Mouse (Mus musculus) CH12.LX (cell line): ENCODE results near the gene Gm2a.

Experiments
- BHLHE40 ChIP-seq: IDR thresholded peaks from 2 replicates; pipeline ENCODE4 v1.6.1; 2011; ENCODE audit warnings: mild to moderate bottlenecking, low read depth, low read length, improper control_type of control experiment
- CHD1 ChIP-seq: IDR thresholded peaks from 2 replicates; pipeline ENCODE4 v1.6.1; 2012; ENCODE audit warnings: low read depth, low read length, improper control_type of control experiment, inconsistent platforms
- CHD2 ChIP-seq: IDR thresholded peaks from 2 replicates; pipeline ENCODE4 v1.6.1; 2011; ENCODE audit warnings: low read length, improper control_type of control experiment
- CTCF ChIP-seq, 2 experiments: IDR thresholded peaks in 1 of 2; conservative IDR thresholded peaks in 1 of 2; 2 replicates each; pipeline ENCODE4 v1.5.1; 2011 to 2012; ENCODE audit warnings: low read depth in 2 of 2, low read length in 2 of 2, improper control_type of control experiment in 1 of 2, inconsistent platforms in 1 of 2, mild to moderate bottlenecking in 1 of 2, moderate library complexity in 1 of 2
- E2F4 ChIP-seq: IDR thresholded peaks from 2 replicates; pipeline ENCODE4 v1.6.1; 2011; ENCODE audit warnings: low read depth, low read length, improper control_type of control experiment; ENCODE audit not compliant: insufficient replicate concordance
- EP300 ChIP-seq: IDR thresholded peaks from 2 replicates; pipeline ENCODE4 v1.6.1; 2011; ENCODE audit warnings: low read length, improper control_type of control experiment
- MEF2A ChIP-seq: IDR thresholded peaks from 2 replicates; pipeline ENCODE4 v1.6.1; 2014; ENCODE audit warnings: low read depth, mild to moderate bottlenecking, inconsistent platforms, low read length, improper control_type of control experiment, borderline replicate concordance
- MXI1 ChIP-seq: IDR thresholded peaks from 2 replicates; pipeline ENCODE4 v1.6.1; 2011; ENCODE audit warnings: mild to moderate bottlenecking, low read depth, low read length, improper control_type of control experiment
- MYC ChIP-seq: IDR thresholded peaks from 2 replicates; pipeline ENCODE4 v1.6.1; 2011; ENCODE audit warnings: low read depth, mild to moderate bottlenecking, improper control_type of control experiment, low read length
- NELFE ChIP-seq: IDR thresholded peaks from 2 replicates; pipeline ENCODE4 v1.6.1; 2011; ENCODE audit warnings: low read depth, low read length, improper control_type of control experiment
- PAX5 ChIP-seq: IDR thresholded peaks from 2 replicates; pipeline ENCODE4 v1.6.1; 2012; ENCODE audit warnings: low read length, inconsistent platforms, mixed read lengths
- POLR2A ChIP-seq: IDR thresholded peaks from 2 replicates; pipeline ENCODE4 v1.6.1; 2011; ENCODE audit warnings: low read depth, mild to moderate bottlenecking, improper control_type of control experiment, low read length
- SMC3 ChIP-seq: IDR thresholded peaks from 2 replicates; pipeline ENCODE4 v1.6.1; 2011; ENCODE audit warnings: low read depth, low read length, improper control_type of control experiment

DNA sequence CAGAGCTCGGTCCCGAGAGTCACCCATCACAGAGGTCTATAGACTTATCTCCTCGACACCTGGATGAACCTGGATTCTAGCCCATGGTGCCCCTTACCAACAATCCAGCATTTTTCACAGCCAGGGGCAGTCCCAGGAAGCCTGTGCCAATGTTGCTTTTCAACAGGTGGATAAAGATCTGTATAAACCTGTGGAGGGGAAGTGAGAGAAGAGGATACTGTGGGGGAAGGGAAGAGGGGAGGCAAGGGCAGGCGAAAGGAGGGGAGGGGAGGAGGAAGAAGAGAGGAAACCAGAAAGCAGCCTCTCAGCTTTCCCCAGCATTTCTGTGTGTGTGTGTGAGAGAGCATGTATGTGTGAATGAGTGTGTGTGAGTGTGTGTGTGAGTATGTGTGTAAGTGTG, 50.5 kb downstream of the Gm2a start:
- TF ChIP-seq POLR2A, result no peak
- TF ChIP-seq EP300, result peak; percentile 30; the same call in 1 of the 2 replicates
- TF ChIP-seq BHLHE40, result no peak
- TF ChIP-seq CTCF (conservative IDR thresholded peaks at IDR 0.05 in 1 of 2, IDR thresholded peaks at IDR 0.05 in 1 of 2; ENCODE audit: low read depth in 2 of 2, low read length in 2 of 2), result no peak
- no peak for TF ChIP-seq E2F4
- no peak for TF ChIP-seq NELFE
- TF ChIP-seq CHD2, result 0 out of 2 replicates have a peak, but pooled peaks have one; percentile 54
- no peak for TF ChIP-seq MYC
- no peak for TF ChIP-seq SMC3
- no peak for TF ChIP-seq MEF2A
- no peak for TF ChIP-seq MXI1
- no peak for TF ChIP-seq CHD1
- no peak for TF ChIP-seq PAX5
